Mouse (Mus musculus): Measurements from ENCODE around the gene Ccdc190. TPM values are rescaled to one million over a fixed set of nuclear protein-coding genes. Genes with fewer than 3 reads are reported as not detected.

Ccdc190 gene
- 7.8 and 11.3 TPM in 2 replicates for polyA plus RNA-seq (2012; rRNA removed)

GRCm38 (mm10) chr1:169928454-169928971 is at the start of gene Ccdc190:
Gene Ccdc190 (plus strand): TSS chr1:169928648.

GRCm38 (mm10) chr1:169968792-169969515 is 40.5 kb downstream of the Ccdc190 start, which contains the start of gene Hsd17b7:
Gene Hsd17b7 (minus strand): TSS chr1:169969241.

Other genes starting within 250 kb of the Ccdc190 start
- 62.3 and 63.1 TPM in 2 replicates for gene Rgs4, start 181.0 kb upstream of the Ccdc190 start, polyA plus RNA-seq (2012; rRNA removed)
- 15.0 and 18.6 TPM in 2 replicates for gene Hsd17b7, start 40.6 kb downstream of the Ccdc190 start, polyA plus RNA-seq (2012; rRNA removed)
- gene Ddr2, start 182.1 kb downstream of the Ccdc190 start, polyA plus RNA-seq (2012; rRNA removed), result 4.3 and 5.1 TPM in 2 replicates
- gene Uap1, start 246.3 kb downstream of the Ccdc190 start, polyA plus RNA-seq (2012; rRNA removed), result 38.5 and 39.6 TPM in 2 replicates